Mouse (Mus musculus) frontal cortex, postnatal 14 days (tissue): ENCODE measurements around the gene Slc22a14.
"Not testable (repeated sequence)": the region's sequence is repeated elsewhere in the genome, so short reads cannot be mapped to it uniquely, and the experiment has no call there.

Source experiments
- DNase-seq, 2 experiments: peaks; one replicate each; pipeline ENCODE4 v3.0.0; 2022; ENCODE audit warnings: low spot score in 2 of 2

The Slc22a14 gene

GRCm38 (mm10) chr9:119260825-119261224 lies 104.5 kb downstream of the Slc22a14 start:
- DNase-seq, result no peak

GRCm38 (mm10) chr9:119258785-119259184 lies 106.6 kb downstream of the Slc22a14 start:
- DNase-seq, result no peak

GRCm38 (mm10) chr9:119258128-119258527 lies 107.2 kb downstream of the Slc22a14 start:
- no peak for DNase-seq

- DNase-seq, result no peak
Observed at GRCm38 (mm10) chr9:119256161-119256560, 109.2 kb downstream of the Slc22a14 start.

- no peak for DNase-seq
Observed at GRCm38 (mm10) chr9:119255096-119255495, 110.3 kb downstream of the Slc22a14 start.

GRCm38 (mm10) chr9:119254187-119254586 lies 111.2 kb downstream of the Slc22a14 start:
- DNase-seq, result no peak

- no peak for DNase-seq
Observed at GRCm38 (mm10) chr9:119247996-119248395, 117.4 kb downstream of the Slc22a14 start.

GRCm38 (mm10) chr9:119246826-119247225 lies 118.5 kb downstream of the Slc22a14 start:
- no peak for DNase-seq

GRCm38 (mm10) chr9:119243981-119244380 lies 121.4 kb downstream of the Slc22a14 start:
- DNase-seq, result no peak

GRCm38 (mm10) chr9:119241169-119241865 lies 124.0 kb downstream of the Slc22a14 start:
- no peak for DNase-seq

- no peak for DNase-seq
Observed at GRCm38 (mm10) chr9:119240286-119240997, 124.9 kb downstream of the Slc22a14 start.

GRCm38 (mm10) chr9:119239274-119239673 lies 126.1 kb downstream of the Slc22a14 start:
- DNase-seq, result no peak

- DNase-seq, result no peak
Observed at GRCm38 (mm10) chr9:119238796-119239195, 126.6 kb downstream of the Slc22a14 start.

- no peak for DNase-seq
Observed at GRCm38 (mm10) chr9:119231552-119231951, 133.8 kb downstream of the Slc22a14 start.

GRCm38 (mm10) chr9:119230829-119231228 lies 134.5 kb downstream of the Slc22a14 start:
- DNase-seq, result no peak

GRCm38 (mm10) chr9:119220249-119220648 lies 145.1 kb downstream of the Slc22a14 start:
- no peak for DNase-seq

GRCm38 (mm10) chr9:119219667-119220066 lies 145.7 kb downstream of the Slc22a14 start:
- no peak for DNase-seq

GRCm38 (mm10) chr9:119215341-119215740 lies 150.0 kb downstream of the Slc22a14 start:
- DNase-seq, result not testable (repeated sequence)

- DNase-seq, result no peak
Observed at GRCm38 (mm10) chr9:119214601-119215000, 150.8 kb downstream of the Slc22a14 start.

GRCm38 (mm10) chr9:119212996-119213395 lies 152.4 kb downstream of the Slc22a14 start:
- DNase-seq, result no peak

GRCm38 (mm10) chr9:119208998-119209397 lies 156.4 kb downstream of the Slc22a14 start, which contains the start of gene Slc22a13:
Slc22a13 (minus strand) TSS chr9:119209098.
- DNase-seq, result no peak

- DNase-seq, result no peak
Observed at GRCm38 (mm10) chr9:119207113-119207512, 158.2 kb downstream of the Slc22a14 start.

- no peak for DNase-seq
Observed at GRCm38 (mm10) chr9:119206666-119207065, 158.7 kb downstream of the Slc22a14 start.
